Mouse (Mus musculus): ENCODE measurements around the gene Elovl6. TPM values are rescaled to one million over a fixed set of nuclear protein-coding genes. Genes with fewer than 3 reads are reported as not detected.

The Elovl6 gene
- total RNA-seq (2023) = 2.2 and 3.4 TPM in 2 replicates

DNA sequence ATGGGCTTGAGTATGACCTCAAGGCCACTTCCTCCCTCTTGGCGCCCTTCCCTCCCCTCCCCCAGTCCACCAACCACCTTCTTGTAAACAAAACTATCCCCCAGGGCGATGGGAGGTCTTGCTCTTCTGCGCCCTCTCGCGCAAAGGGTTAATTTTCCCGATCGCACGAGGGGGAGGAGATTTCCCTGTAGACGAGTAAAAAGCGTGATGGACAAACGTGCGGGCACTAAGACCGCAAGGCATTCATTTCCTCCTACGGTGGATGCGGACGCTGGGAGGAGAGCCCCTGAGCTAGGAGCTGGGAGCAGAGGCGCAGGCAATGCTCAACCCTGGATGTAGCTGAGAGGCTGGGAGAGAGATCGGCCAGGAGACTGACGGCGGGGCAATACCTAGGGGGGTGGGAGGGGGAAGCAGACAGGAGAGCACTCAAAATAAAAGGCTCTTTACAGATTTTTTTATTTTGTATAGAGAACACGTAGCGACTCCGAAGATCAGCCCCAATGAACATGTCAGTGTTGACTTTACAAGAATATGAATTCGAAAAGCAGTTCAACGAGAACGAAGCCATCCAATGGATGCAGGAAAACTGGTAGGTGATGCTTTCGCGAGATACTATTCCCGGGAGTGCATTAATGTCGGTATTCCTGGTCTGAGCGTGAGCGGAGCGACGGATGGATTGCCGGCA is at the start of gene Elovl6:
Gene Elovl6, plus strand, starts transcription at position 176 of the 685 bp plus-strand sequence.

Other genes with a start within 250 kb of the Elovl6 start
- gene Enpep, start 199.6 kb upstream of the Elovl6 start, total RNA-seq (2023) = 0.22 and 0.84 TPM in 2 replicates
- 0.27 and 1.5 TPM in 2 replicates for gene Egf, start 223.0 kb downstream of the Elovl6 start, total RNA-seq (2023)

All from neutrophil, adult 65 days (primary cell).